ENCODE assay signal across 10 mouse cellular contexts in the genomic region with DNA sequence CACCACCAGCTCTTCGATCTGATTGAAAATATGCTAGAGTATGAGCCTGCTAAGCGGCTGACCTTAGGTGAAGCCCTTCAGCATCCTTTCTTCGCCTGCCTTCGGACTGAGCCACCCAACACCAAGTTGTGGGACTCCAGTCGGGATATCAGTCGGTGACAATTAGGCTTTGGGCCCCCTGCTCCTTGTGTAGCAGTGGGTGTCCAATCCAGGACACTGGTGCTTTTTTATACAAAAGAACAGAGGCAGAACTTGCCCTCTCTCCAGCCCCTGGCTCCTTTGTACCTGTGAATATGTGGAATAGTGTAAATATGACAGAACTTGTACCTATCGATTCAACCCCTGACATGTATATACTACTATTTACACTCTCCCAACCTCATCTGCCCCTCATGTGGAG. TPM values are rescaled to one million over a fixed set of nuclear protein-coding genes. Genes with fewer than 3 reads are reported as not detected.
DNase-seq lines count a peak whose midpoint lies in the region; ATAC-seq and TF ChIP-seq lines count a peak whose summit lies in the region.
"Had no signal": no experiment of that assay in that cellular context is flagged by ENCODE, and none has a peak within 500 bp of the region (broad histone marks: within the 10 kb centered on the region; RNA-seq: fewer than 3 reads in every experiment).

No protein-coding gene starts in this region.

- H3K9ac ChIP-seq in hindbrain, embryonic 11.5 days (ENCODE audit: low read depth, low read length), result no peak overlapping the region
- no peak overlapping the region for H3K9ac ChIP-seq in hindbrain, embryonic 16.5 days (ENCODE audit: low read depth, low read length)
- H3K9ac ChIP-seq in ES-Bruce4 (ENCODE audit: low read depth, poor library complexity, severe bottlenecking) (no peak overlapping the region), MEL (ENCODE audit: control insufficient read depth, low read depth, low read length, poor library complexity, severe bottlenecking) (peak overlapping the region; percentile 47)
- no peak overlapping the region; the same call in 1 of the 2 replicates for H3K9ac ChIP-seq in liver, embryonic 14.5 days (replicated peaks)

- TF ChIP-seq CTCF in ES-Bruce4 (IDR thresholded peaks at IDR 0.05; ENCODE audit: low read depth, low read length), result no peak
- TF ChIP-seq CTCF in MEL (IDR thresholded peaks at IDR 0.05 in 2 of 3, conservative IDR thresholded peaks at IDR 0.05 in 1 of 3; ENCODE audit: control insufficient read depth in 1 of 3, insufficient read depth in 1 of 3, low read depth in 2 of 3, low read length in 3 of 3, poor library complexity in 1 of 3, severe bottlenecking in 1 of 3), result no peak
- no peak for TF ChIP-seq CTCF in liver, embryonic 14.5 days (IDR thresholded peaks at IDR 0.05; ENCODE audit: low read depth)

- DNase-seq in hindbrain, embryonic 11.5 days (ENCODE audit: low spot score), result no peak
- DNase-seq in MEL (ENCODE audit: low read depth, low spot score) (no peak), adipocyte (ENCODE audit: low spot score) (no peak)
- no peak for DNase-seq in liver, embryonic 14.5 days (ENCODE audit: low read depth in 3 of 3, low spot score in 3 of 3)
- DNase-seq: kidney, postnatal 14 days; right cerebral cortex, postnatal 4 days had no signal

- no peaks in the 10 kb centered on the region for H3K9me3 ChIP-seq in hindbrain, embryonic 11.5 days (ENCODE audit: control insufficient read depth, low read length)
- H3K9me3 ChIP-seq in hindbrain, embryonic 16.5 days (ENCODE audit: control insufficient read depth, low read length), result no peaks in the 10 kb centered on the region
- H3K9me3 ChIP-seq in ES-Bruce4 (replicated peaks; ENCODE audit: control insufficient read depth, insufficient read depth, low read length, poor library complexity, severe bottlenecking) (no peaks in the 10 kb centered on the region), MEL (replicated peaks; ENCODE audit: insufficient read depth, low read length) (no peaks in the 10 kb centered on the region)
- H3K9me3 ChIP-seq in liver, embryonic 14.5 days (ENCODE audit: control insufficient read depth, low read length), result no peaks in the 10 kb centered on the region

- H3K36me3 ChIP-seq in hindbrain, embryonic 11.5 days (ENCODE audit: control insufficient read depth, insufficient read depth, low read length), result peaks cover 32% of the 10 kb centered on the region
- H3K36me3 ChIP-seq in hindbrain, embryonic 16.5 days (ENCODE audit: control insufficient read depth, insufficient read depth, low read length), result peaks cover 49% of the 10 kb centered on the region
- H3K36me3 ChIP-seq in ES-Bruce4 (ENCODE audit: control insufficient read depth, insufficient read depth, low read length, poor library complexity, severe bottlenecking), result peaks cover 54% of the 10 kb centered on the region
- peaks cover 23 to 33% of the 10 kb centered on the region in 2 experiments for H3K36me3 ChIP-seq in MEL (ENCODE audit: control insufficient read depth in 1 of 2, insufficient read depth in 2 of 2, low read length in 2 of 2)
- peaks cover 61% of the 10 kb centered on the region for H3K36me3 ChIP-seq in liver, embryonic 14.5 days (replicated peaks; ENCODE audit: control insufficient read depth, insufficient read depth, low read depth)

- TF ChIP-seq EP300 in ES-Bruce4 (IDR thresholded peaks at IDR 0.05; ENCODE audit: insufficient read depth, low read depth, low read length) (no peak), MEL (IDR thresholded peaks at IDR 0.05; ENCODE audit: low read depth in 1 of 2, low read length in 2 of 2) (no peak)
- TF ChIP-seq EP300 in liver, embryonic 14.5 days (IDR thresholded peaks at IDR 0.05; ENCODE audit: low read depth), result no peak

- no peak for TF ChIP-seq POLR2A in ES-Bruce4 (IDR thresholded peaks at IDR 0.05; ENCODE audit: insufficient read depth, low read length)
- TF ChIP-seq POLR2A in MEL (IDR thresholded peaks at IDR 0.05; ENCODE audit: control insufficient read depth in 1 of 2, insufficient read depth in 1 of 2, low read depth in 1 of 2, low read length in 2 of 2, poor library complexity in 1 of 2), result no peak

- no peak overlapping the region for H3K27ac ChIP-seq in hindbrain, embryonic 11.5 days (ENCODE audit: low read depth, low read length)
- no peak overlapping the region for H3K27ac ChIP-seq in hindbrain, embryonic 16.5 days (ENCODE audit: low read depth, low read length)
- H3K27ac ChIP-seq in ES-Bruce4 (ENCODE audit: insufficient read depth, low read length), result 0 out of 2 replicates have a peak overlapping the region, but pooled peaks have one; percentile 17
- peak overlapping the region; percentile 42 for H3K27ac ChIP-seq in MEL (ENCODE audit: control insufficient read depth, low read depth, low read length)
- peak overlapping the region; percentile 40 for H3K27ac ChIP-seq in liver, embryonic 14.5 days

- H3K27me3 ChIP-seq in hindbrain, embryonic 11.5 days (ENCODE audit: control insufficient read depth, insufficient read depth, low read length), result no peaks in the 10 kb centered on the region
- no peaks in the 10 kb centered on the region for H3K27me3 ChIP-seq in hindbrain, embryonic 16.5 days (replicated peaks; ENCODE audit: control insufficient read depth, insufficient read depth, low read length)
- no peaks in the 10 kb centered on the region for H3K27me3 ChIP-seq in ES-Bruce4 (ENCODE audit: control insufficient read depth, insufficient read depth, low read length, poor library complexity, severe bottlenecking)
- H3K27me3 ChIP-seq in MEL (ENCODE audit: control insufficient read depth in 1 of 2, insufficient read depth in 2 of 2, low read length in 2 of 2), result no peaks in the 10 kb centered on the region
- no peaks in the 10 kb centered on the region for H3K27me3 ChIP-seq in liver, embryonic 14.5 days (ENCODE audit: control insufficient read depth, insufficient read depth, low read length)

- no peak for TF ChIP-seq RAD21 in MEL (IDR thresholded peaks at IDR 0.05; ENCODE audit: low read depth, low read length)

- peaks cover 23% of the 10 kb centered on the region for H3K79me2 ChIP-seq in MEL (ENCODE audit: control insufficient read depth, insufficient read depth, low read length, poor library complexity)

- ATAC-seq in hindbrain, embryonic 11.5 days (ENCODE audit: low FRiP score), result peak; percentile 13; the same call in 1 of the 2 replicates
- no peak for ATAC-seq in hindbrain, embryonic 16.5 days
- no peak for ATAC-seq in liver, embryonic 14.5 days (ENCODE audit: insufficient read depth)
- no peak for ATAC-seq in erythroid progenitor cell, adult 5-6 weeks (replicated peaks; ENCODE audit: low FRiP score, poor library complexity, severe bottlenecking)

- no peak overlapping the region for H3K4me3 ChIP-seq in hindbrain, embryonic 11.5 days (ENCODE audit: low read depth, low read length)
- no peak overlapping the region for H3K4me3 ChIP-seq in hindbrain, embryonic 16.5 days (ENCODE audit: low read length)
- H3K4me3 ChIP-seq in ES-Bruce4 (ENCODE audit: low read depth, low read length) (no peak overlapping the region), MEL (ENCODE audit: control insufficient read depth in 1 of 2, insufficient read depth in 1 of 2, low read depth in 2 of 2, low read length in 2 of 2) (no peak overlapping the region)
- H3K4me3 ChIP-seq in liver, embryonic 14.5 days (ENCODE audit: insufficient read depth in 1 of 2, low read depth in 2 of 2, low read length in 2 of 2), result no peak overlapping the region

- 89% methylated on average over 7 of the region's 7 CpGs for WGBS in hindbrain, embryonic 11.5 days
- 79% methylated on average over 7 of the region's 7 CpGs for WGBS in hindbrain, embryonic 16.5 days
- WGBS in liver, embryonic 14.5 days (ENCODE audit: insufficient replicate concordance), result 85% methylated on average over 7 of the region's 7 CpGs

- H3K4me2 ChIP-seq in hindbrain, embryonic 11.5 days (replicated peaks; ENCODE audit: low read depth, low read length), result no peak overlapping the region
- H3K4me2 ChIP-seq in hindbrain, embryonic 16.5 days (ENCODE audit: low read length), result no peak overlapping the region
- H3K4me2 ChIP-seq in liver, embryonic 14.5 days (ENCODE audit: low read depth), result peak overlapping the region; percentile 87; the same call in 1 of the 2 replicates

- H3K4me1 ChIP-seq in hindbrain, embryonic 11.5 days (replicated peaks; ENCODE audit: control insufficient read depth, insufficient read depth, low read length), result peaks cover 6% of the 10 kb centered on the region; the same call in 1 of the 2 replicates
- H3K4me1 ChIP-seq in hindbrain, embryonic 16.5 days (ENCODE audit: control insufficient read depth, insufficient read depth, low read depth, low read length), result peaks cover 14% of the 10 kb centered on the region
- H3K4me1 ChIP-seq in ES-Bruce4 (ENCODE audit: control insufficient read depth, insufficient read depth, low read length) (no peaks in the 10 kb centered on the region), MEL (ENCODE audit: control insufficient read depth in 1 of 2, insufficient read depth in 2 of 2, low read length in 2 of 2) (peaks cover 3 to 22% of the 10 kb centered on the region in 2 experiments; a peak in 3 of 4 replicates)
- H3K4me1 ChIP-seq in liver, embryonic 14.5 days (replicated peaks; ENCODE audit: control insufficient read depth in 2 of 2, insufficient read depth in 2 of 2, low read length in 1 of 2), result peaks cover 9% of the 10 kb centered on the region in 2 experiments

RNA-seq across cellular contexts. Expression of a gene that starts 0.9 kb away (rescaled TPM):
- polyA plus RNA-seq in hindbrain, embryonic 11.5 days (2014; fragmentation: Nextera tagmentation; extraction: Ambion mirVana), result 85.9 and 90.4 TPM in 2 replicates
- 166 and 172 TPM in 2 replicates for polyA plus RNA-seq in hindbrain, embryonic 16.5 days (2015; fragmentation: Nextera tagmentation; extraction: Ambion mirVana)
- polyA plus RNA-seq in ES-Bruce4 (2011; ENCODE audit: insufficient read depth, insufficient read length, low read depth, missing spikeins), result 74.8 and 75.7 TPM in 2 replicates
- total RNA-seq in MEL (2012; rRNA removed), result 78.1 and 101 TPM in 2 replicates
- 100 to 1,000 TPM in 1 of 2 experiments, not detected in 1; 287 TPM for polyA plus RNA-seq in MEL (2012; ENCODE audit: insufficient read depth in 1 of 2, insufficient read length in 2 of 2, low read depth in 1 of 2, low replicate concordance in 2 of 2, missing spikeins in 1 of 2)
- polyA plus RNA-seq in liver, embryonic 14.5 days (2012; rRNA removed), result 35.3 and 46.3 TPM in 2 replicates
- polyA plus RNA-seq in liver, embryonic 14.5 days (2014; fragmentation: Nextera tagmentation; extraction: Ambion mirVana), result 41.0 and 44.2 TPM in 2 replicates
- total RNA-seq in erythroid progenitor cell, adult 5-6 weeks (2015; ENCODE audit: low replicate concordance), result 19.3 and 33.9 TPM in 2 replicates
- 3.6 and 8.0 TPM in 2 replicates for total RNA-seq in erythroid progenitor cell, adult 5-6 weeks (2017; ENCODE audit: low replicate concordance)

RNA-seq across cellular contexts. Expression of a gene that starts 6.5 kb away (rescaled TPM):
- polyA plus RNA-seq in hindbrain, embryonic 11.5 days (2014; fragmentation: Nextera tagmentation; extraction: Ambion mirVana), result 18.5 and 19.8 TPM in 2 replicates
- polyA plus RNA-seq in hindbrain, embryonic 16.5 days (2015; fragmentation: Nextera tagmentation; extraction: Ambion mirVana), result 35.4 and 40.8 TPM in 2 replicates
- polyA plus RNA-seq in ES-Bruce4 (2011; ENCODE audit: insufficient read depth, insufficient read length, low read depth, missing spikeins) (21.7 and 25.7 TPM in 2 replicates), MEL (2012; ENCODE audit: insufficient read depth in 1 of 2, insufficient read length in 2 of 2, low read depth in 1 of 2, low replicate concordance in 2 of 2, missing spikeins in 1 of 2) (10 to 100 TPM in 1 of 2 experiments, not detected in 1; 35.3 TPM)
- 6.2 and 7.0 TPM in 2 replicates for total RNA-seq in MEL (2012; rRNA removed)
- polyA plus RNA-seq in liver, embryonic 14.5 days (2012; rRNA removed), result 3.6 and 3.9 TPM in 2 replicates
- 1.7 and 2.6 TPM in 2 replicates for polyA plus RNA-seq in liver, embryonic 14.5 days (2014; fragmentation: Nextera tagmentation; extraction: Ambion mirVana)
- total RNA-seq in erythroid progenitor cell, adult 5-6 weeks (2015; ENCODE audit: low replicate concordance), result 5.0 and 5.4 TPM in 2 replicates
- total RNA-seq in erythroid progenitor cell, adult 5-6 weeks (2017; ENCODE audit: low replicate concordance), result 2.6 TPM in 1 of 2 replicates, not detected in the other

RNA-seq across cellular contexts. Expression of a gene that starts 11.8 kb away (rescaled TPM):
- 27.6 and 30.6 TPM in 2 replicates for polyA plus RNA-seq in hindbrain, embryonic 11.5 days (2014; fragmentation: Nextera tagmentation; extraction: Ambion mirVana)
- 17.3 and 18.8 TPM in 2 replicates for polyA plus RNA-seq in hindbrain, embryonic 16.5 days (2015; fragmentation: Nextera tagmentation; extraction: Ambion mirVana)
- polyA plus RNA-seq in ES-Bruce4 (2011; ENCODE audit: insufficient read depth, insufficient read length, low read depth, missing spikeins), result 79.4 and 82.9 TPM in 2 replicates
- total RNA-seq in MEL (2012; rRNA removed), result 27.5 and 28.2 TPM in 2 replicates
- polyA plus RNA-seq in MEL (2012; ENCODE audit: insufficient read depth in 1 of 2, insufficient read length in 2 of 2, low read depth in 1 of 2, low replicate concordance in 2 of 2, missing spikeins in 1 of 2), result 100 to 1,000 TPM in 1 of 2 experiments, 10 to 100 TPM in 1; 83.6 to 138 TPM
- polyA plus RNA-seq in liver, embryonic 14.5 days (2012; rRNA removed), result 26.1 and 28.8 TPM in 2 replicates
- 6.7 and 7.2 TPM in 2 replicates for polyA plus RNA-seq in liver, embryonic 14.5 days (2014; fragmentation: Nextera tagmentation; extraction: Ambion mirVana)
- total RNA-seq in erythroid progenitor cell, adult 5-6 weeks (2015; ENCODE audit: low replicate concordance), result 42.5 and 52.8 TPM in 2 replicates
- total RNA-seq in erythroid progenitor cell, adult 5-6 weeks (2017; ENCODE audit: low replicate concordance), result 41.1 and 50.4 TPM in 2 replicates

RNA-seq across cellular contexts. Expression of a gene that starts 16.4 kb away (rescaled TPM):
- polyA plus RNA-seq in hindbrain, embryonic 11.5 days (2014; fragmentation: Nextera tagmentation; extraction: Ambion mirVana), result 3.6 and 4.5 TPM in 2 replicates
- polyA plus RNA-seq in hindbrain, embryonic 16.5 days (2015; fragmentation: Nextera tagmentation; extraction: Ambion mirVana), result 58.1 and 58.4 TPM in 2 replicates
- polyA plus RNA-seq in ES-Bruce4 (2011; ENCODE audit: insufficient read depth, insufficient read length, low read depth, missing spikeins), result 2.2 and 4.7 TPM in 2 replicates
- 4.0 TPM in 2 replicates for total RNA-seq in MEL (2012; rRNA removed)
- polyA plus RNA-seq in MEL (2012; ENCODE audit: insufficient read depth in 1 of 2, insufficient read length in 2 of 2, low read depth in 1 of 2, low replicate concordance in 2 of 2, missing spikeins in 1 of 2), result 1 to 10 TPM in 1 of 2 experiments, not detected in 1; 7.4 TPM
- polyA plus RNA-seq in liver, embryonic 14.5 days (2012; rRNA removed), result 0.23 and 0.31 TPM in 2 replicates
- polyA plus RNA-seq in liver, embryonic 14.5 days (2014; fragmentation: Nextera tagmentation; extraction: Ambion mirVana), result 0.55 and 0.56 TPM in 2 replicates
- total RNA-seq in erythroid progenitor cell, adult 5-6 weeks (2015; ENCODE audit: low replicate concordance), result not detected in 2 replicates
- 3.3 TPM in 1 of 2 replicates, not detected in the other for total RNA-seq in erythroid progenitor cell, adult 5-6 weeks (2017; ENCODE audit: low replicate concordance)
- total RNA-seq: monocyte, adult 5-6 weeks had no signal

RNA-seq across cellular contexts. Expression of a gene that starts 26.3 kb away (rescaled TPM):
- polyA plus RNA-seq in hindbrain, embryonic 11.5 days (2014; fragmentation: Nextera tagmentation; extraction: Ambion mirVana), result 43.7 and 47.3 TPM in 2 replicates
- 51.8 and 54.0 TPM in 2 replicates for polyA plus RNA-seq in hindbrain, embryonic 16.5 days (2015; fragmentation: Nextera tagmentation; extraction: Ambion mirVana)
- 31.5 and 32.6 TPM in 2 replicates for polyA plus RNA-seq in ES-Bruce4 (2011; ENCODE audit: insufficient read depth, insufficient read length, low read depth, missing spikeins)
- 42.8 and 49.1 TPM in 2 replicates for total RNA-seq in MEL (2012; rRNA removed)
- polyA plus RNA-seq in MEL (2012; ENCODE audit: insufficient read depth in 1 of 2, insufficient read length in 2 of 2, low read depth in 1 of 2, low replicate concordance in 2 of 2, missing spikeins in 1 of 2), result 10 to 100 TPM in 1 of 2 experiments, not detected in 1; 55.0 TPM
- 16.5 and 19.9 TPM in 2 replicates for polyA plus RNA-seq in liver, embryonic 14.5 days (2012; rRNA removed)
- 20.7 and 21.2 TPM in 2 replicates for polyA plus RNA-seq in liver, embryonic 14.5 days (2014; fragmentation: Nextera tagmentation; extraction: Ambion mirVana)
- 27.4 and 36.5 TPM in 2 replicates for total RNA-seq in erythroid progenitor cell, adult 5-6 weeks (2015; ENCODE audit: low replicate concordance)
- total RNA-seq in erythroid progenitor cell, adult 5-6 weeks (2017; ENCODE audit: low replicate concordance), result 16.8 and 18.1 TPM in 2 replicates

Comparison
In these comparisons a context has a peak if more than half of its experiments do, and no peak if none do; other contexts are left out.
1. H3K27ac ChIP-seq: peak in ES-Bruce4 (single experiment), MEL (single experiment) and liver, embryonic 14.5 days (single experiment); none in hindbrain, embryonic 11.5 days (single experiment) and hindbrain, embryonic 16.5 days (single experiment).